Mouse (Mus musculus) ES-Bruce4 (cell line): ENCODE measurements around the gene Sufu. TPM values are rescaled to one million over a fixed set of nuclear protein-coding genes. Genes with fewer than 3 reads are reported as not detected.

ENCODE experiments used
- H3K27ac ChIP-seq: 2 replicates; pipeline ENCODE4 v1.5.1; 2012; ENCODE audit warnings: low read length, inconsistent platforms; ENCODE audit not compliant: insufficient read depth
- H3K27me3 ChIP-seq: 2 replicates; pipeline ENCODE4 v1.6.1; 2012; ENCODE audit warnings: mild to moderate bottlenecking, low read length, inconsistent platforms; ENCODE audit not compliant: control insufficient read depth, poor library complexity, insufficient read depth, severe bottlenecking
- H3K36me3 ChIP-seq: 2 replicates; pipeline ENCODE4 v1.6.1; 2012; ENCODE audit warnings: inconsistent platforms, mild to moderate bottlenecking, low read length, moderate library complexity; ENCODE audit not compliant: control insufficient read depth, poor library complexity, insufficient read depth, severe bottlenecking
- H3K4me1 ChIP-seq: one replicate; pipeline ENCODE4 v1.8.1; 2011; ENCODE audit warnings: low read length; ENCODE audit not compliant: control insufficient read depth, insufficient read depth
- H3K4me3 ChIP-seq: 2 replicates; pipeline ENCODE4 v1.5.1; 2011; ENCODE audit warnings: low read depth, mild to moderate bottlenecking, low read length
- H3K9ac ChIP-seq: 2 replicates; pipeline ENCODE4 v1.6.1; 2012; ENCODE audit warnings: low read depth, mild to moderate bottlenecking, inconsistent platforms; ENCODE audit not compliant: poor library complexity, severe bottlenecking
- H3K9me3 ChIP-seq: replicated peaks from 2 replicates; pipeline ENCODE4 v1.6.1; 2012; ENCODE audit warnings: mild to moderate bottlenecking, low read length, inconsistent platforms; ENCODE audit not compliant: control insufficient read depth, poor library complexity, insufficient read depth, severe bottlenecking
- CTCF ChIP-seq: IDR thresholded peaks from one replicate; pipeline ENCODE4 v1.8.1; 2011; ENCODE audit warnings: low read depth, low read length
- EP300 ChIP-seq: IDR thresholded peaks from 2 replicates; pipeline ENCODE4 v1.6.1; 2011; ENCODE audit warnings: low read depth, low read length; ENCODE audit not compliant: insufficient read depth
- POLR2A ChIP-seq: IDR thresholded peaks from one replicate; pipeline ENCODE4 v1.8.1; 2011; ENCODE audit warnings: low read length; ENCODE audit not compliant: insufficient read depth
- polyA plus RNA-seq: library from polyadenylated mRNA; stranded (reverse); fragments of >200 nt; gene quantifications from 2 replicates; pipeline ENCODE4 v1.2.4, GENCODE M21; 2011; ENCODE audit warnings: low read depth; ENCODE audit not compliant: missing spikeins, insufficient read depth, insufficient read length

The Sufu gene
- polyA plus RNA-seq, 1 experiment: 16.7 TPM

- Histone ChIP-seq H3K9me3 (no peaks in the 10 kb centered on the region), H3K27ac (no peak overlapping the region), H3K4me1 (no peaks in the 10 kb centered on the region), H3K36me3 (no peaks in the 10 kb centered on the region), H3K4me3 (no peak overlapping the region), H3K27me3 (no peaks in the 10 kb centered on the region), H3K9ac (no peak overlapping the region)
- TF ChIP-seq EP300: no peak
- TF ChIP-seq CTCF: no peak
- TF ChIP-seq POLR2A: no peak
Measured at GRCm38 (mm10) chr19:46452916-46453315, 56.2 kb downstream of the Sufu start.

GRCm38 (mm10) chr19:46454126-46454880, 57.6 kb downstream of the Sufu start:
- Histone ChIP-seq H3K27me3 (no peaks in the 10 kb centered on the region), H3K9me3 (no peaks in the 10 kb centered on the region), H3K9ac (no peak overlapping the region), H3K4me3 (no peak overlapping the region), H3K4me1 (no peaks in the 10 kb centered on the region), H3K36me3 (no peaks in the 10 kb centered on the region), H3K27ac (no peak overlapping the region)
- TF ChIP-seq CTCF: no peak
- no peak for TF ChIP-seq POLR2A
- no peak for TF ChIP-seq EP300

- no peak overlapping the region for H3K27ac ChIP-seq
- no peak overlapping the region for H3K4me3 ChIP-seq
- H3K36me3 ChIP-seq: no peaks in the 10 kb centered on the region
- TF ChIP-seq POLR2A: no peak
- TF ChIP-seq CTCF: no peak
- no peak for TF ChIP-seq EP300
- no peak overlapping the region for H3K9ac ChIP-seq
- no peaks in the 10 kb centered on the region for H3K27me3 ChIP-seq
- no peaks in the 10 kb centered on the region for H3K4me1 ChIP-seq
- no peaks in the 10 kb centered on the region for H3K9me3 ChIP-seq
Measured at GRCm38 (mm10) chr19:46455032-46455431, 58.3 kb downstream of the Sufu start.

GRCm38 (mm10) chr19:46455556-46455955, 58.9 kb downstream of the Sufu start:
- TF ChIP-seq CTCF (no peak), POLR2A (no peak), EP300 (no peak)
- H3K36me3 ChIP-seq: no peaks in the 10 kb centered on the region
- H3K9me3 ChIP-seq: no peaks in the 10 kb centered on the region
- H3K4me1 ChIP-seq: no peaks in the 10 kb centered on the region
- H3K27me3 ChIP-seq: no peaks in the 10 kb centered on the region
- H3K4me3 ChIP-seq: no peak overlapping the region
- H3K9ac ChIP-seq: no peak overlapping the region
- H3K27ac ChIP-seq: no peak overlapping the region

GRCm38 (mm10) chr19:46456018-46456735, 59.5 kb downstream of the Sufu start:
- H3K9me3 ChIP-seq: no peaks in the 10 kb centered on the region
- H3K27me3 ChIP-seq: no peaks in the 10 kb centered on the region
- H3K4me1 ChIP-seq: no peaks in the 10 kb centered on the region
- H3K4me3 ChIP-seq: no peak overlapping the region
- no peak overlapping the region for H3K27ac ChIP-seq
- H3K9ac ChIP-seq: no peak overlapping the region
- TF ChIP-seq POLR2A: no peak
- TF ChIP-seq CTCF: no peak
- no peak for TF ChIP-seq EP300
- no peaks in the 10 kb centered on the region for H3K36me3 ChIP-seq

- Histone ChIP-seq H3K9ac (no peak overlapping the region), H3K27me3 (no peaks in the 10 kb centered on the region), H3K4me1 (no peaks in the 10 kb centered on the region), H3K4me3 (no peak overlapping the region), H3K36me3 (no peaks in the 10 kb centered on the region), H3K9me3 (no peaks in the 10 kb centered on the region), H3K27ac (no peak overlapping the region)
- TF ChIP-seq CTCF (no peak), EP300 (no peak), POLR2A (no peak)
Measured at GRCm38 (mm10) chr19:46457798-46458197, 61.1 kb downstream of the Sufu start.
